Mouse (Mus musculus) thymus, adult 2 months (tissue): ENCODE measurements at regions not wholly inside any gene's neighbourhood (a gene's known extent, or its start where the extent isn't known, plus 50 kb on each side); places are given as distances from the start of the nearest gene placed in this dataset.

Experiments
- CTCF ChIP-seq: fragments of 200-500 bp; IDR thresholded peaks from 2 replicates; pipeline ENCODE4 v1.5.1; 2012; ENCODE audit warnings: mild to moderate bottlenecking, control low read depth, low read length, moderate library complexity, borderline replicate concordance; ENCODE audit not compliant: control insufficient read depth, poor library complexity, insufficient read depth; ENCODE audit errors: extremely low read depth
- POLR2A ChIP-seq: fragments of 200-500 bp; IDR thresholded peaks from 2 replicates; pipeline ENCODE4 v1.6.1; 2012; ENCODE audit warnings: mild to moderate bottlenecking, low read length, control low read depth, moderate library complexity; ENCODE audit not compliant: control insufficient read depth, poor library complexity, insufficient read depth; ENCODE audit errors: extremely low read depth

- TF ChIP-seq CTCF (no peak), POLR2A (no peak)
Observed at GRCm38 (mm10) chr3:52724354-52724753, 292.7 kb downstream of the Cog6 start.
